Mouse (Mus musculus) thymus, adult 2 months (tissue): ENCODE results near the gene Fntb. TPM values are rescaled to one million over a fixed set of nuclear protein-coding genes. Genes with fewer than 3 reads are reported as not detected.
A peak's percentile ranks its signal among the peaks of the same experiment; 100 is the strongest.

Experiments used
- DNase-seq: peaks from one replicate; pipeline ENCODE4 v3.0.0; 2021
- H3K27ac ChIP-seq: fragments of 200-500 bp; 2 replicates; pipeline ENCODE4 v1.5.1; 2012; ENCODE audit warnings: low read length, control low read depth; ENCODE audit not compliant: control insufficient read depth, insufficient read depth
- H3K27me3 ChIP-seq: fragments of 200-500 bp; 2 replicates; pipeline ENCODE4 v1.6.1; 2012; ENCODE audit warnings: mild to moderate bottlenecking, low read length, moderate library complexity, mixed read lengths; ENCODE audit not compliant: control insufficient read depth, insufficient read depth
- H3K36me3 ChIP-seq: fragments of 200-500 bp; 2 replicates; pipeline ENCODE4 v1.6.1; 2012; ENCODE audit warnings: mild to moderate bottlenecking, low read length, moderate library complexity; ENCODE audit not compliant: control insufficient read depth, insufficient read depth
- H3K4me1 ChIP-seq: fragments of 200-500 bp; replicated peaks from 2 replicates; pipeline ENCODE4 v1.6.1; 2012; ENCODE audit warnings: low read length; ENCODE audit not compliant: control insufficient read depth, insufficient read depth
- H3K4me3 ChIP-seq: fragments of 200-500 bp; 2 replicates; pipeline ENCODE4 v1.5.1; 2012; ENCODE audit warnings: mild to moderate bottlenecking, low read length, control low read depth, moderate library complexity; ENCODE audit not compliant: control insufficient read depth, insufficient read depth
- CTCF ChIP-seq: fragments of 200-500 bp; IDR thresholded peaks from 2 replicates; pipeline ENCODE4 v1.5.1; 2012; ENCODE audit warnings: mild to moderate bottlenecking, control low read depth, low read length, moderate library complexity, borderline replicate concordance; ENCODE audit not compliant: control insufficient read depth, poor library complexity, insufficient read depth; ENCODE audit errors: extremely low read depth
- POLR2A ChIP-seq: fragments of 200-500 bp; IDR thresholded peaks from 2 replicates; pipeline ENCODE4 v1.6.1; 2012; ENCODE audit warnings: mild to moderate bottlenecking, low read length, control low read depth, moderate library complexity; ENCODE audit not compliant: control insufficient read depth, poor library complexity, insufficient read depth; ENCODE audit errors: extremely low read depth
- WGBS: fragments of 180-500 bp; shearing (Covaris S2); methylation state at CpG from one replicate; pipeline ENCODE4 v1.1.7; 2018; 5-methylcytosine and 5-hydroxymethylcytosine counted together
- polyA plus RNA-seq: library from polyadenylated mRNA; depleted of rRNA; stranded (reverse); fragments of >200 nt; gene quantifications from 2 replicates; pipeline ENCODE4 v1.2.3, GENCODE M21; 2012

Fntb gene
- polyA plus RNA-seq, 1 experiment = 51.3 TPM

DNA sequence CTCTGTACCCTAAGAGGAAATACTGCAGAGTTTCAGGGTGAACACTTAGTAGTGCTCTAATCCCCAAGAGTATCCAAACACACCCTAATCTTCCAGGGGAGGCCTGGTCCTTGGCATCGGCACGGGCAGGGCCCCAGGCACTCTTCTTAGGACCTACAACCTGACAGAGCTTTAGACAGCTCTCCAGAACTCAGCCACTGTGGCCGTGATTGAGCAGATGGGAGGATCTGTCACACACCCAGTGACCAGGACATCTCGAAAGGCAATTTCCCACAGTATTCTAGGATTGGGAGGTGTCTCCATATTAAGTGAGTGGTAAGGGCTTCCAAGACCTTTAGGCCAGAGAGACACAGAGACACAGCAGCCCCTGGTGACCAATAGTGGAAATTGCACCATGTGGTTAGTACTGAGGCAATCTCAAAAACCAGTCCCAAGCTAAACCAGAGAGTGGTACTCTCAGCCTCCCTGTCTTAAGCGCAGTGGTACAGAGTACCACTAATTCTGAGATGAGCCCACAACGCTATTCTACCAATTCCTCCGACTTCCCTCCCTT is 38.4 kb downstream of the Fntb start:
- Histone ChIP-seq H3K27ac (no peak overlapping the region), H3K27me3 (no peaks in the 10 kb centered on the region), H3K4me1 (no peaks in the 10 kb centered on the region), H3K4me3 (no peak overlapping the region), H3K36me3 (no peaks in the 10 kb centered on the region)
- peak; percentile 49 for DNase-seq
- no peak for TF ChIP-seq POLR2A
- TF ChIP-seq CTCF = no peak
- WGBS = 62% methylated on average over 7 of the region's 7 CpGs

DNA sequence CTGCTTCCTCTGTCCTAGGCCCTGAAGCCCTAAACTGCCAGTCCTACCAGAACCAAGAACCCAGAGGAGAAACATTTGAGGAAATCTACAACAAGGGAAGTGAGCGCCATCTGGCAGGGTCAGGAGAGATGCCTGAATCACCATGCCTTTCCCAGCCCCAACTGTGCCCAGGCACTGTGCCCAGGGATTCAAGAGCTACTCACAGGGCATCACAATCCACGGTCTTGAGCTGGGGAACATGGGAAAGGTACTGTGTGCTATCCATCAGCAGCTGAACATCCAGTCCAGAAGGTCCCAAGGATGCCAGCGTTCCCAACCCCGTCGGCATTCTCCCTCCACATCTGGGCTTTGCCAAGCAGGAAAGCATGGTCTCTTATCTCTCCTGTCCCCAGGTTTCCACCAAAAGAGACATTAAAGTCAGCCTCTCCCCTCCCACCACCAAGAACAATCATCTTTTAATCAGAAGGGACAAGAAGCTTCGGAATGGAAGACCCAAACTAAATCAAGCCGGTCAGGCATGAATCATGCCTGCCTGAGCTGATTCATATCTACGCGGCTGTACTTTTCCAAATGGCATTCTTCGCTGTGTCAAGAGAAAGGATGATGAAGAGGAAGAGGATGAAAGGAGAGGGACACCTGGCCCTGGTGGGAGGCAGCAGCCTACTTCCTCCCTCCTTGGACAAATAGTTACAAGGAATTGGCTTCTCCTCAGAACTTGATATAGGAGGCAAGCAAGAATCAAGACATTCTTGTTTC is 39.8 kb downstream of the Fntb start:
- TF ChIP-seq CTCF (no peak), POLR2A (no peak)
- Histone ChIP-seq H3K27ac (no peak overlapping the region), H3K27me3 (no peaks in the 10 kb centered on the region), H3K36me3 (no peaks in the 10 kb centered on the region), H3K4me3 (no peak overlapping the region), H3K4me1 (no peaks in the 10 kb centered on the region)
- WGBS = 94% methylated on average over 10 of the region's 10 CpGs
- DNase-seq = no peak

DNA sequence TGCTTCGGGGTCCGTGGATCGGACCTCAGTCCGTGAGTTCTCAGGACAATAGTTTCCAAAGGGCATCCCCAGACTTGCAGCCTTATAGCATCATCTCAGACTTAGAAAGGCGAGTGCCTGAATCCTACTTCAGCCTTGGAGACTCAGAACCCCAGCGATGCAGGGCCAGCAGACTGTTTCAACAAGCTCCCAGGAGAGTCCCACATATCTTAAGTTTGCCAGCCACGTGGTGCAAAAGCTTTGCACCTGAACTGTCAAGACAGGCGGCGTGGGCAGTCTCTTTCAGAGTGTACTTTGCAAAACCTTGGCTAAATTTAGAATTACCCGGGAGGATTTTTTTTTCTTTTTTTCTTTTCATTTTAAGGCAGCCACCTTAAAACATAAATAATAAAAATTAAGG is 42.4 kb downstream of the Fntb start:
- TF ChIP-seq CTCF (no peak), POLR2A (no peak)
- H3K4me3 ChIP-seq = no peak overlapping the region
- no peak for DNase-seq
- no peak overlapping the region for H3K27ac ChIP-seq
- WGBS = 85% methylated on average over 10 of the region's 10 CpGs
- H3K4me1 ChIP-seq = no peaks in the 10 kb centered on the region
- no peaks in the 10 kb centered on the region for H3K27me3 ChIP-seq
- H3K36me3 ChIP-seq = no peaks in the 10 kb centered on the region

DNA sequence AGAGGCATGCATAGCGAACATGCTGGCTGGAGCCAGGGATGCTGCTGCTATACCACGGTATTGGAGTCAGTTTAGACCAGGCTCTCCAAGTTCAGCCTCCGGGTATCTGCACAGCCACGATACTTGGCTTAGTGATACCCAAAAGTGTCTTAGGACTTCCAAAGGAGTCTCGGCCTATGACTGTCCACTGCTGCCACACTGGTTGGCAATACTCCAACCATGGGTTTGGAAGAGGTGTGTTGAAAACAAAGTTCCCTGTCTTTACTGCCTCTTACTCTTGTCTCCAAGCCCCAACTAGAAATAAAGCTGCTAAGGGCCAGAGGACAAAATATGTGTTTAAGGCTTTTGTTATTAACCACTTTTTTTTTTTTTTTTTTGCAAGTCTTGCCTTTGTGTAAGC is 45.1 kb downstream of the Fntb start:
- no peak overlapping the region for H3K27ac ChIP-seq
- 98% methylated on average over 5 of the region's 5 CpGs for WGBS
- no peaks in the 10 kb centered on the region for H3K4me1 ChIP-seq
- no peaks in the 10 kb centered on the region for H3K36me3 ChIP-seq
- TF ChIP-seq CTCF (no peak), POLR2A (no peak)
- H3K4me3 ChIP-seq = no peak overlapping the region
- H3K27me3 ChIP-seq = no peaks in the 10 kb centered on the region
- DNase-seq = no peak

DNA sequence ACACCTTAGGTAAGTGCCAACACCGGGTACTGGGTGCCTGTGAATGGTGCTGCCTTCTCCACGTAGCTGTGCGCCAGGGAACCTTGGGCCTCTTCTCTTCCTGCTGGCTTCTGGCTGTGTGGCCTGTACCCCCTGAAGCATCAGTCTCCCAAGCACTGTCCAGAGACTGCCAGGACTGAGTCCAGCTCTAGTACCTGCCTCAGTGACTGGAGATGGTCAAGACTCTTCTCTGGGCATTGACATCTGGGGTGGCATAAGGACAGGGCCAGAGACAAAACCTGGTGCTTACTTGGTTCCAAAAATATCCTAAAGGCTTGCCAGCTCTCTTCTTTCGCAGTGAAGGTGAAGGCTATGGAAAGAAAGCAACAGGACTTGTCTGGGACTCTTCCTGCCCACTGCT is 45.6 kb downstream of the Fntb start:
- no peaks in the 10 kb centered on the region for H3K27me3 ChIP-seq
- no peak for TF ChIP-seq POLR2A
- TF ChIP-seq CTCF = no peak
- no peak overlapping the region for H3K27ac ChIP-seq
- DNase-seq = no peak
- 98% methylated on average over 4 of the region's 4 CpGs for WGBS
- no peak overlapping the region for H3K4me3 ChIP-seq
- no peaks in the 10 kb centered on the region for H3K36me3 ChIP-seq
- H3K4me1 ChIP-seq = no peaks in the 10 kb centered on the region

DNA sequence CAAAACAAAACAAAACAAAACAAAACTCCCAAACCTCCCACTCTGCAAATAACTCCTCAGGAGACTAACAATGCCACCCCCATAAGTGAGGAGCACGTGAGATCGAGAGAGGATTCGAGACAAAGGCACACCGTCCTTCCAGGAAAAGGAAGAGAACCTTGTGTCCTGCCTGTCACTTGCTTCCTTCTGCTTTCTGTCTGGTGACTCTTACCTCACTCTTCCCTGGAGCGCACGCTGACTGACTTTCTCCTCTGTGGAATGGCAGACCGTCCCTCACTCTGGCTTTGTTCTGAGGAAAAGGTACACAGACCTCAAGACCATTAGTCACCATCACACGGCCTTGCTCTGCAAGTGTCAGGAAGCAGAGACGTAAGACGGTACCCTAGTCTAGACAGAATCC is 48.2 kb downstream of the Fntb start:
- 48% methylated on average over 10 of the region's 10 CpGs for WGBS
- no peak overlapping the region for H3K27ac ChIP-seq
- H3K4me1 ChIP-seq = no peaks in the 10 kb centered on the region
- DNase-seq = no peak
- TF ChIP-seq CTCF = no peak
- TF ChIP-seq POLR2A = no peak
- no peaks in the 10 kb centered on the region for H3K36me3 ChIP-seq
- H3K4me3 ChIP-seq = no peak overlapping the region
- no peaks in the 10 kb centered on the region for H3K27me3 ChIP-seq
